Mouse (Mus musculus) layer of hippocampus, postnatal 10 days (tissue): ENCODE measurements around the gene Syn1. TPM values are rescaled to one million over a fixed set of nuclear protein-coding genes. Genes with fewer than 3 reads are reported as not detected.

ENCODE experiments used
- DNase-seq, 2 experiments: peaks; one replicate each; pipeline ENCODE4 v3.0.0; 2021; ENCODE audit warnings: low spot score in 2 of 2
- long read RNA-seq: library from polyadenylated mRNA; stranded (forward); transcript quantifications from one replicate; pipeline ENCODE4 v2.0.0, GENCODE M21; 2023
- total RNA-seq, 2 experiments: library from RNA; stranded (reverse); gene quantifications; 2 replicates each; pipeline ENCODE4 v1.2.3; 2021

The Syn1 gene
- 100 to 1,000 TPM; 407 to 465 TPM for total RNA-seq
- long read RNA-seq, transcript Syn1-202 (13 exons, 3,261 nt): major isoform, 68 of 245 reads
- long read RNA-seq, transcript Syn1-201 (13 exons, 3,209 nt): minor isoform, 55 of 245 reads
- long read RNA-seq, partial matches to known transcripts: 111 of 245 reads
- long read RNA-seq, other reads (novel, unspliced or antisense): 11 of 245 reads

GRCm38 (mm10) chrX:20920844-20921364, at the start of gene Syn1:
TSS of gene Syn1 (minus strand) at chrX:20921004.
- peak; percentile 74 to 82 for DNase-seq

GRCm38 (mm10) chrX:20961477-20962378, 40.9 kb upstream of the Syn1 start, which contains the start of gene Uxt:
TSS of gene Uxt (minus strand) at chrX:20962017.
- DNase-seq: peak; percentile 83 to 85

- DNase-seq: peak; percentile 71 to 72
Observed at GRCm38 (mm10) chrX:20950191-20950880, 29.5 kb upstream of the Syn1 start, which contains the start of gene Elk1. TSS of gene Elk1 (minus strand) at chrX:20950608.

GRCm38 (mm10) chrX:20946055-20946454, 25.3 kb upstream of the Syn1 start:
- DNase-seq: peak; percentile 61 to 69

- no peak for DNase-seq
Observed at GRCm38 (mm10) chrX:20931963-20932362, 11.2 kb upstream of the Syn1 start.

- DNase-seq: no peak
Observed at GRCm38 (mm10) chrX:20931364-20931763, 10.6 kb upstream of the Syn1 start, which contains the start of gene Cfp. TSS of gene Cfp (minus strand) at chrX:20931555.

- DNase-seq: no peak
Observed at GRCm38 (mm10) chrX:20929859-20930258, 9.1 kb upstream of the Syn1 start.

GRCm38 (mm10) chrX:20924976-20925375, 4.2 kb upstream of the Syn1 start:
- DNase-seq: no peak

GRCm38 (mm10) chrX:20923506-20923905, 2.7 kb upstream of the Syn1 start:
- no peak for DNase-seq

- DNase-seq: no peak
Observed at GRCm38 (mm10) chrX:20921366-20921765, 562 bp upstream of the Syn1 start.

GRCm38 (mm10) chrX:20920249-20920843, 458 bp downstream of the Syn1 start:
- peak; percentile 11 to 29 for DNase-seq

- no peak for DNase-seq
Observed at GRCm38 (mm10) chrX:20915075-20915474, 5.7 kb downstream of the Syn1 start.

GRCm38 (mm10) chrX:20913726-20914125, 7.1 kb downstream of the Syn1 start:
- DNase-seq: no peak

GRCm38 (mm10) chrX:20910074-20910473, 10.7 kb downstream of the Syn1 start:
- DNase-seq: no peak

- DNase-seq: no peak
Observed at GRCm38 (mm10) chrX:20875241-20875640, 45.6 kb downstream of the Syn1 start.

- no peak for DNase-seq
Observed at GRCm38 (mm10) chrX:20872928-20873500, 47.8 kb downstream of the Syn1 start.

GRCm38 (mm10) chrX:20869962-20870513, 50.8 kb downstream of the Syn1 start, which contains the start of gene Timp1:
TSS of gene Timp1 (plus strand) at chrX:20870166.
- no peak for DNase-seq

GRCm38 (mm10) chrX:20869203-20869602, 51.6 kb downstream of the Syn1 start:
- DNase-seq: no peak

- DNase-seq: no peak
Observed at GRCm38 (mm10) chrX:20868091-20868490, 52.7 kb downstream of the Syn1 start.
